1 mouse cellular context compared by ENCODE assay signal in the genomic region with DNA sequence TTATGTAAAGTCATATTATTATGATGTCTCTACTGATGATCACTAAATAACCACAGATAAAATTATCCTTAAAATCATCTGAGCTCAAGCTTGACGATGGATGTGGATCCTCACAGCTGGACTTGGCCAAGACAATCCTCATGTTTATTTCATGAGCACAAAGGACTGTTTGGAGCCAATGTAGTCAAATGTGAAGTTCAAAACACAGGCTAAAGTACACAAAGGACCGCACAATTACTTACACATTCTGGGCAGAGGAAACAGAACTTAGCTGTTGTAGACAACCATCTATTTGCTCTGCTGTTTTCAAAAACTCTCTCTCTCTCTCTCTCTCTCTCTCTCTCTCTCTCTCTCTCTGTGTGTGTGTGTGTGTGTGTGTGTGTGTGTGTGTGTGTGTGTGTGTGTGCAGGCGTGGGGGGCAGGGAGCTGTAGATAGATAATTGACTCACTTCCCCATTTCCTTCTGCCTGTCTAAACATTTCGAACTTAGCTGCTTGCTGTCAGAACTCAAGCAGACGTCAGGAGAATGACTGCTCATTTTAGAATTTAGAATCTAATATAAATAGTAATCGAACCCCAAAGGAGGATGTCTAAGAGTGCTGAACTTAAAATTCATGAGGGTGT.
TF ChIP-seq lines count a peak whose summit lies in the region.

No protein-coding gene starts in this region.

TF ChIP-seq in MEL, 35 proteins besides CTCF, POLR2A, EP300 and RAD21 (continued from another document):
- TF ChIP-seq GATA1 (IDR thresholded peaks at IDR 0.05; ENCODE audit: low read depth, low read length) (peak; percentile 74), MAX (IDR thresholded peaks at IDR 0.05; ENCODE audit: low read length) (no peak), POLR2AphosphoS5 (IDR thresholded peaks at IDR 0.05; ENCODE audit: borderline replicate concordance, low read depth, low read length) (no peak), JUND (IDR thresholded peaks at IDR 0.05; ENCODE audit: low read depth, low read length) (peak; percentile 95), ETS1 (IDR thresholded peaks at IDR 0.05; ENCODE audit: low read depth, low read length) (peak; percentile 70), CHD1 (IDR thresholded peaks at IDR 0.05; ENCODE audit: low read depth, low read length) (peak; percentile 79; the same call in 1 of the 2 replicates), NELFE (IDR thresholded peaks at IDR 0.05; ENCODE audit: low read depth, low read length) (no peak), KAT2A (conservative IDR thresholded peaks at IDR 0.05; ENCODE audit: low read depth, low read length) (no peak), ZNF384 (IDR thresholded peaks at IDR 0.05; ENCODE audit: low read depth, low read length) (0 out of 2 replicates have a peak, but pooled peaks have one; percentile 6), ELF1 (IDR thresholded peaks at IDR 0.05; ENCODE audit: low read depth, low read length) (peak; percentile 37; the same call in 1 of the 2 replicates), MXI1 (IDR thresholded peaks at IDR 0.05; ENCODE audit: low read depth, low read length) (peak; percentile 38; the same call in 1 of the 2 replicates), GABPA (IDR thresholded peaks at IDR 0.05; ENCODE audit: low read depth, low read length) (no peak), USF1 (IDR thresholded peaks at IDR 0.05; ENCODE audit: low read depth, low read length) (no peak), SIN3A (IDR thresholded peaks at IDR 0.05; ENCODE audit: low read length) (peak; percentile 79), ZKSCAN1 (IDR thresholded peaks at IDR 0.05; ENCODE audit: low read depth, low read length) (0 out of 2 replicates have a peak, but pooled peaks have one; percentile 5), CHD2 (IDR thresholded peaks at IDR 0.05; ENCODE audit: low read length) (peak; percentile 68), SMC3 (IDR thresholded peaks at IDR 0.05; ENCODE audit: low read depth, low read length) (0 out of 2 replicates have a peak, but pooled peaks have one; percentile 2), TCF12 (IDR thresholded peaks at IDR 0.05; ENCODE audit: low read depth, low read length) (peak; percentile 59), MAFK (IDR thresholded peaks at IDR 0.05; ENCODE audit: borderline replicate concordance, low read depth, low read length) (no peak), E2F4 (IDR thresholded peaks at IDR 0.05; ENCODE audit: borderline replicate concordance, low read depth, low read length) (no peak), BHLHE40 (IDR thresholded peaks at IDR 0.05; ENCODE audit: borderline replicate concordance, low read depth, low read length) (0 out of 2 replicates have a peak, but pooled peaks have one; percentile 50), ZC3H11A (IDR thresholded peaks at IDR 0.05; ENCODE audit: low read depth, low read length) (no peak), TAL1 (IDR thresholded peaks at IDR 0.05; ENCODE audit: low read length) (peak; percentile 33), ZMIZ1 (IDR thresholded peaks at IDR 0.05; ENCODE audit: low read depth, low read length) (no peak), RCOR1 (IDR thresholded peaks at IDR 0.05; ENCODE audit: low read depth, low read length) (0 out of 2 replicates have a peak, but pooled peaks have one; percentile 43), HCFC1 (IDR thresholded peaks at IDR 0.05; ENCODE audit: low read depth, low read length) (peak; percentile 43; the same call in 1 of the 2 replicates), MAZ (IDR thresholded peaks at IDR 0.05; ENCODE audit: low read depth, low read length) (peak; percentile 79)
